Mouse (Mus musculus) embryonic fibroblast, embryonic 13.5 days (primary cell): ENCODE results near the gene Sfswap.

ENCODE experiments used
- CTCF ChIP-seq: IDR thresholded peaks from 2 replicates; pipeline ENCODE4 v1.5.1; 2011; ENCODE audit warnings: mild to moderate bottlenecking, control low read depth, low read length, moderate library complexity, borderline replicate concordance; ENCODE audit not compliant: insufficient read depth
- POLR2A ChIP-seq: IDR thresholded peaks from 2 replicates; pipeline ENCODE4 v1.6.1; 2011; ENCODE audit warnings: low read depth, mild to moderate bottlenecking, control low read depth, low read length, moderate library complexity

- no peak for TF ChIP-seq CTCF
- no peak for TF ChIP-seq POLR2A
These were observed 77.2 kb downstream of the Sfswap start for GRCm38 (mm10) chr5:129578201-129578600.
